Mouse (Mus musculus): ENCODE results near the gene Nutf2. TPM values are rescaled to one million over a fixed set of nuclear protein-coding genes. Genes with fewer than 3 reads are reported as not detected.
A peak's percentile ranks its signal among the peaks of the same experiment; 100 is the strongest.
"Not testable (repeated sequence)": the region's sequence is repeated elsewhere in the genome, so short reads cannot be mapped to it uniquely, and the experiment has no call there.

Gene Nutf2
- polyA plus RNA-seq, 1 experiment, result 14.5 TPM

GRCm38 (mm10) chr8:105825506-105825905 lies 34.9 kb upstream of the Nutf2 start:
- no peak for DNase-seq (ENCODE audit: low read depth in 1 of 2, low spot score in 2 of 2)
- Histone ChIP-seq H3K27ac (ENCODE audit: insufficient read depth, low read length) (peak overlapping the region; percentile 46), H3K4me3 (ENCODE audit: extremely low read depth, insufficient read depth, insufficient read length) (peak overlapping the region; percentile 39; the same call in 1 of the 2 replicates), H3K36me3 (ENCODE audit: control insufficient read depth, insufficient read depth, low read length) (peaks cover 8% of the 10 kb centered on the region), H3K27me3 (ENCODE audit: control insufficient read depth, insufficient read depth, low read length) (no peaks in the 10 kb centered on the region), H3K4me1 (ENCODE audit: control insufficient read depth, insufficient read depth, insufficient read length) (peaks cover 7% of the 10 kb centered on the region)
- 45% methylated on average over 4 of the region's 4 CpGs for WGBS
- no peak for TF ChIP-seq CTCF (IDR thresholded peaks at IDR 0.05; ENCODE audit: extremely low read depth, insufficient read depth, insufficient read length, insufficient replicate concordance)
- TF ChIP-seq POLR2A (IDR thresholded peaks at IDR 0.05; ENCODE audit: low read depth, low read length), result no peak

GRCm38 (mm10) chr8:105826379-105826778 lies 34.0 kb upstream of the Nutf2 start:
- Histone ChIP-seq H3K4me3 (ENCODE audit: extremely low read depth, insufficient read depth, insufficient read length) (peak overlapping the region; percentile 79), H3K27ac (ENCODE audit: insufficient read depth, low read length) (peak overlapping the region; percentile 44; the same call in 1 of the 2 replicates), H3K36me3 (ENCODE audit: control insufficient read depth, insufficient read depth, low read length) (peaks cover 4% of the 10 kb centered on the region), H3K4me1 (ENCODE audit: control insufficient read depth, insufficient read depth, insufficient read length) (peaks cover 7% of the 10 kb centered on the region), H3K27me3 (ENCODE audit: control insufficient read depth, insufficient read depth, low read length) (no peaks in the 10 kb centered on the region)
- DNase-seq (ENCODE audit: low read depth in 1 of 2, low spot score in 2 of 2), result no peak
- no peak for TF ChIP-seq POLR2A (IDR thresholded peaks at IDR 0.05; ENCODE audit: low read depth, low read length)
- no peak for TF ChIP-seq CTCF (IDR thresholded peaks at IDR 0.05; ENCODE audit: extremely low read depth, insufficient read depth, insufficient read length, insufficient replicate concordance)
- 10% methylated on average over 4 of the region's 4 CpGs for WGBS

- H3K27me3 ChIP-seq (ENCODE audit: control insufficient read depth, insufficient read depth, low read length), result no peaks in the 10 kb centered on the region
- H3K4me3 ChIP-seq (ENCODE audit: extremely low read depth, insufficient read depth, insufficient read length), result peak within 1 kb of the TSS; percentile 79
- H3K4me1 ChIP-seq (ENCODE audit: control insufficient read depth, insufficient read depth, insufficient read length), result peaks cover 7% of the 10 kb centered on the region
- WGBS, result under 1% methylated on average over 52 of the region's 52 CpGs
- TF ChIP-seq CTCF (IDR thresholded peaks at IDR 0.05; ENCODE audit: extremely low read depth, insufficient read depth, insufficient read length, insufficient replicate concordance) (no peak), POLR2A (IDR thresholded peaks at IDR 0.05; ENCODE audit: low read depth, low read length) (peak; percentile 36)
- H3K36me3 ChIP-seq (ENCODE audit: control insufficient read depth, insufficient read depth, low read length), result peaks cover 2% of the 10 kb centered on the region
- H3K27ac ChIP-seq (ENCODE audit: insufficient read depth, low read length), result peak within 1 kb of the TSS; percentile 68
- DNase-seq (ENCODE audit: low read depth in 1 of 2, low spot score in 2 of 2), result peak; percentile 94 to 99
Measured at GRCm38 (mm10) chr8:105826861-105827848, 33.2 kb upstream of the Nutf2 start, which contains the start of the genes Ranbp10 and Tsnaxip1. Ranbp10 (minus strand) TSS chr8:105827350. Tsnaxip1 (plus strand) TSS chr8:105827731.

GRCm38 (mm10) chr8:105833740-105834139 lies 26.6 kb upstream of the Nutf2 start:
- H3K4me3 ChIP-seq (ENCODE audit: extremely low read depth, insufficient read depth, insufficient read length); H3K4me1 ChIP-seq (ENCODE audit: control insufficient read depth, insufficient read depth, insufficient read length); DNase-seq (ENCODE audit: low read depth in 1 of 2, low spot score in 2 of 2); H3K27ac ChIP-seq (ENCODE audit: insufficient read depth, low read length); H3K27me3 ChIP-seq (ENCODE audit: control insufficient read depth, insufficient read depth, low read length); H3K36me3 ChIP-seq (ENCODE audit: control insufficient read depth, insufficient read depth, low read length): not testable (repeated sequence)
- WGBS, result 82% methylated on average over 2 of the region's 2 CpGs

GRCm38 (mm10) chr8:105835318-105835717 lies 25.1 kb upstream of the Nutf2 start:
- Histone ChIP-seq H3K27me3 (ENCODE audit: control insufficient read depth, insufficient read depth, low read length) (no peaks in the 10 kb centered on the region), H3K36me3 (ENCODE audit: control insufficient read depth, insufficient read depth, low read length) (no peaks in the 10 kb centered on the region), H3K27ac (ENCODE audit: insufficient read depth, low read length) (no peak overlapping the region), H3K4me1 (ENCODE audit: control insufficient read depth, insufficient read depth, insufficient read length) (peaks cover 7% of the 10 kb centered on the region; the same call in 1 of the 2 replicates), H3K4me3 (ENCODE audit: extremely low read depth, insufficient read depth, insufficient read length) (no peak overlapping the region)
- DNase-seq (ENCODE audit: low read depth in 1 of 2, low spot score in 2 of 2), result peak; percentile 69 to 82
- 20% methylated on average over 11 of the region's 11 CpGs for WGBS
- TF ChIP-seq CTCF (IDR thresholded peaks at IDR 0.05; ENCODE audit: extremely low read depth, insufficient read depth, insufficient read length, insufficient replicate concordance), result peak; percentile 63; the same call in 1 of the 2 replicates
- TF ChIP-seq POLR2A (IDR thresholded peaks at IDR 0.05; ENCODE audit: low read depth, low read length), result no peak

GRCm38 (mm10) chr8:105836991-105837390 lies 23.4 kb upstream of the Nutf2 start:
- H3K27ac ChIP-seq (ENCODE audit: insufficient read depth, low read length), result 0 out of 2 replicates have a peak overlapping the region, but pooled peaks have one; percentile 4
- H3K4me3 ChIP-seq (ENCODE audit: extremely low read depth, insufficient read depth, insufficient read length), result no peak overlapping the region
- no peaks in the 10 kb centered on the region for H3K27me3 ChIP-seq (ENCODE audit: control insufficient read depth, insufficient read depth, low read length)
- 47% methylated on average over 6 of the region's 6 CpGs for WGBS
- TF ChIP-seq CTCF (IDR thresholded peaks at IDR 0.05; ENCODE audit: extremely low read depth, insufficient read depth, insufficient read length, insufficient replicate concordance) (no peak), POLR2A (IDR thresholded peaks at IDR 0.05; ENCODE audit: low read depth, low read length) (no peak)
- peaks cover 7% of the 10 kb centered on the region; the same call in 1 of the 2 replicates for H3K4me1 ChIP-seq (ENCODE audit: control insufficient read depth, insufficient read depth, insufficient read length)
- peak in 1 of 2 experiments; percentile 21 for DNase-seq (ENCODE audit: low read depth in 1 of 2, low spot score in 2 of 2)
- no peaks in the 10 kb centered on the region for H3K36me3 ChIP-seq (ENCODE audit: control insufficient read depth, insufficient read depth, low read length)
